Comparison of ENCODE assay signal across 8 mouse cellular contexts in the genomic region with DNA sequence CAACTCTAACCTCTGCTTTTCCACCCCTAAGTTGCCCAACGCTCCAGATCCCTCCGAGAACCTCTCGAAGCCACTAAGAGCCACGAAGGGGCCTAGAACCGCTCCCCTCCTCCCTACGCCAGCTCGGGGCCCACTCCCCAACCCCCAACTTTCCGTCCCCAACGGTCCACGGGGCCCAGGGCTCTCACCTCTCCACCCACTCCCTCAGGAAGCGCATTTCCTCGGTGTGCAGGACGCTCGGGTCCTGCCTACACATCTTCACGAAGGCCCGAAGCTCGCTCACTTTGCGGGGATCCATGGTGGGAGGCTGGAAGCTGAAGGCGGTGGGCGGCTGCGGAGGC. TPM values are rescaled to one million over a fixed set of nuclear protein-coding genes. Genes with fewer than 3 reads are reported as not detected.
DNase-seq lines count a peak whose midpoint lies in the region; ATAC-seq lines count a peak whose summit lies in the region.

No protein-coding gene starts in this region.

- under 1% methylated on average over 21 of the region's 21 CpGs for WGBS in kidney, embryonic 15.5 days
- WGBS in hindbrain, embryonic 16.5 days: 0% methylated on average over 21 of the region's 21 CpGs
- WGBS in midbrain, embryonic 16.5 days: 0% methylated on average over 21 of the region's 21 CpGs

- no peak for DNase-seq in kidney, adult 8-10 months
- DNase-seq in brain, embryonic 18.5 days (ENCODE audit: low read depth, low spot score): peak; percentile 8
- DNase-seq in T-cell, adult 2 months (ENCODE audit: low spot score): no peak
- no peak for DNase-seq in right cerebral cortex, postnatal 36 days (ENCODE audit: low spot score in 2 of 2)
- DNase-seq in spleen, postnatal 10 days (ENCODE audit: low spot score in 2 of 2): no peak

- no peaks in the 10 kb centered on the region for H3K36me3 ChIP-seq in kidney, embryonic 15.5 days
- H3K36me3 ChIP-seq in hindbrain, embryonic 16.5 days (ENCODE audit: control insufficient read depth, insufficient read depth, low read length): no peaks in the 10 kb centered on the region; the same call in 1 of the 2 replicates
- no peaks in the 10 kb centered on the region for H3K36me3 ChIP-seq in midbrain, embryonic 16.5 days (ENCODE audit: control insufficient read depth, insufficient read depth, low read length)

- ATAC-seq in kidney, embryonic 15.5 days (replicated peaks; ENCODE audit: low FRiP score): no peak
- no peak for ATAC-seq in hindbrain, embryonic 16.5 days
- no peak; the same call in 1 of the 2 replicates for ATAC-seq in midbrain, embryonic 16.5 days

- peak overlapping the region; percentile 90 for H3K27ac ChIP-seq in kidney, embryonic 15.5 days
- H3K27ac ChIP-seq in hindbrain, embryonic 16.5 days (ENCODE audit: low read depth, low read length): peak overlapping the region; percentile 96
- H3K27ac ChIP-seq in midbrain, embryonic 16.5 days (ENCODE audit: low read length): peak overlapping the region; percentile 98

- H3K4me2 ChIP-seq in kidney, embryonic 15.5 days: peak overlapping the region; percentile 74
- H3K4me2 ChIP-seq in hindbrain, embryonic 16.5 days (ENCODE audit: low read length): peak overlapping the region; percentile 82
- peak overlapping the region; percentile 79 for H3K4me2 ChIP-seq in midbrain, embryonic 16.5 days (ENCODE audit: low read length)

- peak overlapping the region; percentile 88 for H3K9ac ChIP-seq in kidney, embryonic 15.5 days
- peak overlapping the region; percentile 94 for H3K9ac ChIP-seq in hindbrain, embryonic 16.5 days (ENCODE audit: low read depth, low read length)
- peak overlapping the region; percentile 87 for H3K9ac ChIP-seq in midbrain, embryonic 16.5 days (ENCODE audit: low read depth, low read length)

- no peaks in the 10 kb centered on the region for H3K27me3 ChIP-seq in kidney, embryonic 15.5 days
- no peaks in the 10 kb centered on the region for H3K27me3 ChIP-seq in hindbrain, embryonic 16.5 days (replicated peaks; ENCODE audit: control insufficient read depth, insufficient read depth, low read length)
- no peaks in the 10 kb centered on the region for H3K27me3 ChIP-seq in midbrain, embryonic 16.5 days (ENCODE audit: control insufficient read depth, insufficient read depth, low read depth, low read length)

- no peaks in the 10 kb centered on the region for H3K9me3 ChIP-seq in kidney, embryonic 15.5 days (replicated peaks)
- H3K9me3 ChIP-seq in hindbrain, embryonic 16.5 days (ENCODE audit: control insufficient read depth, low read length): no peaks in the 10 kb centered on the region
- H3K9me3 ChIP-seq in midbrain, embryonic 16.5 days (replicated peaks; ENCODE audit: control insufficient read depth, low read length, poor library complexity, severe bottlenecking): no peaks in the 10 kb centered on the region

- peak overlapping the region; percentile 84 for H3K4me3 ChIP-seq in kidney, embryonic 15.5 days (replicated peaks)
- peak overlapping the region; percentile 99 for H3K4me3 ChIP-seq in hindbrain, embryonic 16.5 days (ENCODE audit: low read length)
- H3K4me3 ChIP-seq in midbrain, embryonic 16.5 days (ENCODE audit: low read depth, low read length): peak overlapping the region; percentile 99

- peaks cover 29% of the 10 kb centered on the region for H3K4me1 ChIP-seq in kidney, embryonic 15.5 days
- peaks cover 25% of the 10 kb centered on the region for H3K4me1 ChIP-seq in hindbrain, embryonic 16.5 days (ENCODE audit: control insufficient read depth, insufficient read depth, low read depth, low read length)
- H3K4me1 ChIP-seq in midbrain, embryonic 16.5 days (ENCODE audit: control insufficient read depth, insufficient read depth, low read length): peaks cover 24% of the 10 kb centered on the region

RNA-seq across cellular contexts. Expression of a gene that starts 0.6 kb away (rescaled TPM):
- polyA plus RNA-seq in kidney, embryonic 15.5 days (2015; fragmentation: Nextera tagmentation; extraction: Ambion mirVana): 185 and 196 TPM in 2 replicates
- 200 and 211 TPM in 2 replicates for polyA plus RNA-seq in hindbrain, embryonic 16.5 days (2015; fragmentation: Nextera tagmentation; extraction: Ambion mirVana)
- polyA plus RNA-seq in midbrain, embryonic 16.5 days (2015; fragmentation: Nextera tagmentation; extraction: Ambion mirVana): 216 and 221 TPM in 2 replicates

RNA-seq across cellular contexts. Expression of a gene that starts 0.7 kb away (rescaled TPM):
- polyA plus RNA-seq in kidney, embryonic 15.5 days (2015; fragmentation: Nextera tagmentation; extraction: Ambion mirVana): 13.2 and 13.3 TPM in 2 replicates
- polyA plus RNA-seq in hindbrain, embryonic 16.5 days (2015; fragmentation: Nextera tagmentation; extraction: Ambion mirVana): 8.3 and 10.6 TPM in 2 replicates
- 9.6 and 10.0 TPM in 2 replicates for polyA plus RNA-seq in midbrain, embryonic 16.5 days (2015; fragmentation: Nextera tagmentation; extraction: Ambion mirVana)

RNA-seq across cellular contexts. Expression of a gene that starts 8.8 kb away (rescaled TPM):
- 2.1 and 2.2 TPM in 2 replicates for polyA plus RNA-seq in kidney, embryonic 15.5 days (2015; fragmentation: Nextera tagmentation; extraction: Ambion mirVana)
- 0.95 and 1.3 TPM in 2 replicates for polyA plus RNA-seq in hindbrain, embryonic 16.5 days (2015; fragmentation: Nextera tagmentation; extraction: Ambion mirVana)
- 1.0 and 2.2 TPM in 2 replicates for polyA plus RNA-seq in midbrain, embryonic 16.5 days (2015; fragmentation: Nextera tagmentation; extraction: Ambion mirVana)

RNA-seq across cellular contexts. Expression of a gene that starts 38.7 kb away (rescaled TPM):
- polyA plus RNA-seq in kidney, embryonic 15.5 days (2015; fragmentation: Nextera tagmentation; extraction: Ambion mirVana): 122 and 128 TPM in 2 replicates
- 131 and 133 TPM in 2 replicates for polyA plus RNA-seq in hindbrain, embryonic 16.5 days (2015; fragmentation: Nextera tagmentation; extraction: Ambion mirVana)
- 136 and 141 TPM in 2 replicates for polyA plus RNA-seq in midbrain, embryonic 16.5 days (2015; fragmentation: Nextera tagmentation; extraction: Ambion mirVana)
